Mouse (Mus musculus) brain, embryonic 14.5 days (tissue): Measurements from ENCODE around the gene Ins2.

Experiments used
- CTCF ChIP-seq: fragments of 200-500 bp; IDR thresholded peaks from 2 replicates; pipeline ENCODE4 v1.5.1; 2012; ENCODE audit warnings: inconsistent platforms, mild to moderate bottlenecking, moderate library complexity, borderline replicate concordance; ENCODE audit not compliant: insufficient read depth, insufficient read length; ENCODE audit errors: extremely low read depth
- POLR2A ChIP-seq: fragments of 200-500 bp; IDR thresholded peaks from 2 replicates; pipeline ENCODE4 v1.6.1; 2012; ENCODE audit warnings: mild to moderate bottlenecking, inconsistent platforms, borderline replicate concordance; ENCODE audit not compliant: poor library complexity, insufficient read depth, insufficient read length, severe bottlenecking; ENCODE audit errors: extremely low read depth

DNA sequence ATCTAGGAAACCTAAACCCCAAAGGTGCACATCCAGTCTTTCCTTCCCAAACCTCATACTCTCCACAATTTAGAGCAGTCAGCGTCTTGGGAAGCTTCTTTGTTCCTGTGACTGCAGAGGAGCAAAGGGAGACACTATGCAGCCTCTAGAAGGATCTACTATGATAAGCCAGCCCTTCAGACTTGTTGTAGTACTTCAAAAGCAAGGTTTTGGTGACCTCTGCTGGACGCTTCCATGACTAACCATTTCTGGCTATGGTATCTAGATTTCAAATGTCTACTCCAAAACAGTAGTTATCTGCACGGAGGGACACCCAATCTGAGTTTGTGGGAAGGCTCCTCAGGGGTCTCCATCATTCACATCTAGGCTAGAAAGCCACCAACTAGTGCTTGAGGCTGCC is 67.5 kb downstream of the Ins2 start:
- peak; percentile 64; the same call in 1 of the 2 replicates for TF ChIP-seq CTCF
- TF ChIP-seq POLR2A, result no peak
